Mouse (Mus musculus): Measurements from ENCODE around the gene Mt2.

DNA sequence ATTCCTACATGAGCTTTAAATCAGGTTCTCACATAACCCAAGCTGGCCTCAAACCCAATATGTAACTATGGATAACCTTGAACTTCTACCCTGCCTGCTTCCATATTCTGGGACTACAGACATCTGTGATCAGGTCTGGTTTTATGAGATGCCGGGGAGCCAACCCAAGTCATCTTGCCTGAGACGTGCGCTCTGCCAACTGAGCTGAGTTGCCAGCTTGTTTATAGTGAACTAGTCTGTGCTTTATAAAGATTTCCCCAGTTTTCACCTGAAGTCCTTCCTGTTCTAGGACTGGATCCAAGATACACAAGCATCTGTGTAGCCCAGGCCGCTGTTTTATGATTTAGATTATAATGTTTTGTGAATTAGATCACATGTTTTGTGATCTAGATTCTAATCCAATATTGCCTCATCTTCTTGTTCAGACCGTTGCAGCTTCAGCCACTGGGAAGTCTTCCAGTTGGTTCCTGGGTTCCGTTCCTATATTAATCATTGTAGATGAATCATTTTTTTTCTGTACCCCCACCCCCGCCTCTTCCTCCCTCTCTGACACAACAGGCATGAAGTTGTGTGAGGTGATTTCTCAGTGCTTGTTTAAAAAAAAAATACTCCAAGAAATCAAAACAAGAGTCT is 22.2 kb downstream of the Mt2 start:
- TF ChIP-seq EP300 (optimal IDR thresholded peaks at IDR 0.05) (no peak), CTCF (IDR thresholded peaks at IDR 0.05; ENCODE audit: low read depth) (no peak)
